Mouse (Mus musculus) layer of hippocampus, adult 11-12 months (tissue): ENCODE results near the gene Tmem254b.
"Not testable (repeated sequence)": the region's sequence is repeated elsewhere in the genome, so short reads cannot be mapped to it uniquely, and the experiment has no call there.

Experiments used
- DNase-seq: peaks from one replicate; pipeline ENCODE4 v3.0.0; 2022; ENCODE audit warnings: low spot score

The Tmem254b gene

GRCm38 (mm10) chr14:26206926-26207247 is at the start of gene Tmem254b:
Gene Tmem254b, minus strand, starts transcription at chr14:26207041.
- not testable (repeated sequence) for DNase-seq

- not testable (repeated sequence) for DNase-seq
Measured at GRCm38 (mm10) chr14:26237183-26237582, 30.3 kb upstream of the Tmem254b start.

GRCm38 (mm10) chr14:26216233-26217000 is 9.6 kb upstream of the Tmem254b start:
- not testable (repeated sequence) for DNase-seq

GRCm38 (mm10) chr14:26206197-26206925 is 480 bp downstream of the Tmem254b start:
- not testable (repeated sequence) for DNase-seq

GRCm38 (mm10) chr14:26197851-26198250 is 9.0 kb downstream of the Tmem254b start:
- DNase-seq: not testable (repeated sequence)

- DNase-seq: not testable (repeated sequence)
Measured at GRCm38 (mm10) chr14:26188361-26188760, 18.5 kb downstream of the Tmem254b start.

- DNase-seq: not testable (repeated sequence)
Measured at GRCm38 (mm10) chr14:26186638-26187037, 20.2 kb downstream of the Tmem254b start.

- DNase-seq: not testable (repeated sequence)
Measured at GRCm38 (mm10) chr14:26182380-26182779, 24.5 kb downstream of the Tmem254b start, which contains the start of gene Plac9b. Gene Plac9b, minus strand, starts transcription at chr14:26182480.

GRCm38 (mm10) chr14:26181660-26182059 is 25.2 kb downstream of the Tmem254b start:
- not testable (repeated sequence) for DNase-seq

GRCm38 (mm10) chr14:26175028-26175427 is 31.8 kb downstream of the Tmem254b start:
- not testable (repeated sequence) for DNase-seq

GRCm38 (mm10) chr14:26173955-26174354 is 32.9 kb downstream of the Tmem254b start:
- DNase-seq: not testable (repeated sequence)

GRCm38 (mm10) chr14:26165266-26165665 is 41.6 kb downstream of the Tmem254b start:
- not testable (repeated sequence) for DNase-seq

GRCm38 (mm10) chr14:26162423-26162822 is 44.4 kb downstream of the Tmem254b start:
- not testable (repeated sequence) for DNase-seq

GRCm38 (mm10) chr14:26161156-26161555 is 45.7 kb downstream of the Tmem254b start:
- not testable (repeated sequence) for DNase-seq

- DNase-seq: not testable (repeated sequence)
Measured at GRCm38 (mm10) chr14:26156032-26156431, 50.8 kb downstream of the Tmem254b start.
